Mouse (Mus musculus) midbrain, postnatal 0 days (tissue): ENCODE results near the gene Hes2. TPM values are rescaled to one million over a fixed set of nuclear protein-coding genes. Genes with fewer than 3 reads are reported as not detected.
A peak's percentile ranks its signal among the peaks of the same experiment; 100 is the strongest.

Experiments used
- ATAC-seq: fragments of 200-750 bp; cut with Nextera tagmentation; 2 replicates; pipeline ENCODE4 v1.8.0; 2017; ENCODE audit warnings: moderate number of reproducible peaks, mild to moderate bottlenecking, moderate TSS enrichment, moderate library complexity; ENCODE audit not compliant: low FRiP score
- DNase-seq: peaks from one replicate; pipeline ENCODE4 v3.0.0-alpha.2; 2015; ENCODE audit warnings: low spot score
- H3K27ac ChIP-seq: fragments of 300-500 bp; sonication (generic); 2 replicates; pipeline ENCODE4 v1.5.1; 2014; ENCODE audit warnings: low read depth, mild to moderate bottlenecking, low read length, mixed read lengths
- H3K27me3 ChIP-seq: fragments of 300-500 bp; sonication (generic); 2 replicates; pipeline ENCODE4 v1.6.1; 2014; ENCODE audit warnings: low read length, control low read depth, mixed read lengths; ENCODE audit not compliant: insufficient read depth
- H3K36me3 ChIP-seq: fragments of 300-500 bp; sonication (generic); 2 replicates; pipeline ENCODE4 v1.6.1; 2014; ENCODE audit warnings: low read length, control low read depth, mixed read lengths; ENCODE audit not compliant: insufficient read depth
- H3K4me1 ChIP-seq: fragments of 300-500 bp; sonication (generic); 2 replicates; pipeline ENCODE4 v1.6.1; 2014; ENCODE audit warnings: mild to moderate bottlenecking, control low read depth, antibody characterized with exemption, low read length, mixed read lengths; ENCODE audit not compliant: insufficient read depth
- H3K4me2 ChIP-seq: fragments of 300-500 bp; sonication (generic); 2 replicates; pipeline ENCODE4 v1.6.1; 2014; ENCODE audit warnings: low read depth, mild to moderate bottlenecking, low read length, mixed read lengths; ENCODE audit not compliant: poor library complexity, severe bottlenecking
- H3K4me3 ChIP-seq: fragments of 300-500 bp; sonication (generic); 2 replicates; pipeline ENCODE4 v1.5.1; 2014; ENCODE audit warnings: low read depth, mild to moderate bottlenecking, low read length, moderate library complexity
- H3K9ac ChIP-seq: fragments of 300-500 bp; sonication (generic); replicated peaks from 2 replicates; pipeline ENCODE4 v1.6.1; 2014; ENCODE audit warnings: mild to moderate bottlenecking, low read length, moderate library complexity, mixed read lengths; ENCODE audit not compliant: poor library complexity, severe bottlenecking
- H3K9me3 ChIP-seq: fragments of 300-500 bp; sonication (generic); 2 replicates; pipeline ENCODE4 v1.6.1; 2016; ENCODE audit warnings: low read length, control low read depth
- CTCF ChIP-seq: IDR thresholded peaks from 2 replicates; pipeline ENCODE4 v1.5.1; 2016; ENCODE audit warnings: antibody characterized with exemption, mild to moderate bottlenecking
- WGBS: fragments of 180-500 bp; shearing (Covaris S2); extraction: QIAGEN DNeasy Blood & Tissue Kit; methylation state at CpG from one replicate; pipeline ENCODE4 v1.1.7; 2014; 5-methylcytosine and 5-hydroxymethylcytosine counted together
- polyA plus RNA-seq: library from polyadenylated mRNA; unstranded; fragments of >200 nt; fragmentation: Nextera tagmentation; extraction: Ambion mirVana; gene quantifications from 2 replicates; pipeline ENCODE4 v1.2.1, GENCODE M21; 2015
- total RNA-seq: library from RNA; depleted of rRNA; stranded (reverse); fragments of >200 nt; gene quantifications from 2 replicates; pipeline ENCODE4 v1.2.3, GENCODE M21; 2014

The Hes2 gene
- total and polyA plus RNA-seq, 2 experiments from 2014 or later: not detected

DNA sequence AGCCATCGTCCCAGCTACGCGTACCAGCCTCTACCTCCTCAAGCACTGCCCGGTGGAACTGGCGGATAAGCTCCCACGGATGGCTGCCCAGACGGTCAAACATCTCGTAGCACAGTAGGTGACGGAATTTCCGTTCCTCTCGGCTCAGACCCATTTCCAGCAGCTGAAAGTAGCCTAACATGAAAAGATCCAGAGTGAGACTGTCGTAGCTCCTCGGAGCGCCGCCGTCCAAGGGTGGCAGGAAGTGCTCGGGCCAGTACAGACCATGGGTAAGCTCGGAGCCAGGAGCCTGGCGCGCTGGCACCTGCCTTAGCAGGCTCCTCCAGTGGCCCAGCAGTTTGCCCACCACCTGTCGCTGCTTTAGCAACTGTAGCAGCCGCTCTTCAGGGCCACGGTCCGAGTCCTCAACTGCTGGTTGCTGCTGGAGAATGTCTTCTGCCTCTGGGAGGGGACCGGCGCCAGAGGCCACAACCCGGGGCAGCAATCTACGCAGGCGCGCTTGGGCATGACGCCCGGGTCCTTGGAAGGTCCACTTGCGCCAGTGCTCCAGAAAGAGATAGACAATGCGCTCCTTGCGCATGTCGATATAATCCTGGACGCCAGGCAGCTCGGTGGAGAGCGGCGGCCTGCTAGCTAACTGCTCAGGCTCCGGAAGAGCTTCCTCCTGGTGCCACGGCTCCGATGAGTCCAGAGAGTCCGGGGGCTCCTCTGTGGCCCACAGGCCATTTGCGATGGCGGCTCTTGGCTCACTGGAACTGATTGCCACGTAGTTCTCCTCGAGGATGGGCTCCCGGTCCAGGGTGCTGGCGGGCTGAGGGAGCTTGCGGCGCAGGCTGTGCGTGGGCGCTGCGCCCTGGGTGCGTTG lies 33.3 kb upstream of the Hes2 start:
- 4% methylated on average over 56 of the region's 56 CpGs for WGBS
- H3K4me2 ChIP-seq: peak overlapping the region; percentile 49
- H3K27ac ChIP-seq: no peak overlapping the region
- no peaks in the 10 kb centered on the region for H3K36me3 ChIP-seq
- 0 out of 2 replicates have a peak overlapping the region, but pooled peaks have one; percentile 24 for H3K9ac ChIP-seq
- ATAC-seq: no peak
- TF ChIP-seq CTCF: no peak
- peaks cover 11% of the 10 kb centered on the region; the same call in 1 of the 2 replicates for H3K4me1 ChIP-seq
- no peak for DNase-seq
- peaks cover 92% of the 10 kb centered on the region for H3K27me3 ChIP-seq
- no peaks in the 10 kb centered on the region for H3K9me3 ChIP-seq
- H3K4me3 ChIP-seq: peak overlapping the region; percentile 28

DNA sequence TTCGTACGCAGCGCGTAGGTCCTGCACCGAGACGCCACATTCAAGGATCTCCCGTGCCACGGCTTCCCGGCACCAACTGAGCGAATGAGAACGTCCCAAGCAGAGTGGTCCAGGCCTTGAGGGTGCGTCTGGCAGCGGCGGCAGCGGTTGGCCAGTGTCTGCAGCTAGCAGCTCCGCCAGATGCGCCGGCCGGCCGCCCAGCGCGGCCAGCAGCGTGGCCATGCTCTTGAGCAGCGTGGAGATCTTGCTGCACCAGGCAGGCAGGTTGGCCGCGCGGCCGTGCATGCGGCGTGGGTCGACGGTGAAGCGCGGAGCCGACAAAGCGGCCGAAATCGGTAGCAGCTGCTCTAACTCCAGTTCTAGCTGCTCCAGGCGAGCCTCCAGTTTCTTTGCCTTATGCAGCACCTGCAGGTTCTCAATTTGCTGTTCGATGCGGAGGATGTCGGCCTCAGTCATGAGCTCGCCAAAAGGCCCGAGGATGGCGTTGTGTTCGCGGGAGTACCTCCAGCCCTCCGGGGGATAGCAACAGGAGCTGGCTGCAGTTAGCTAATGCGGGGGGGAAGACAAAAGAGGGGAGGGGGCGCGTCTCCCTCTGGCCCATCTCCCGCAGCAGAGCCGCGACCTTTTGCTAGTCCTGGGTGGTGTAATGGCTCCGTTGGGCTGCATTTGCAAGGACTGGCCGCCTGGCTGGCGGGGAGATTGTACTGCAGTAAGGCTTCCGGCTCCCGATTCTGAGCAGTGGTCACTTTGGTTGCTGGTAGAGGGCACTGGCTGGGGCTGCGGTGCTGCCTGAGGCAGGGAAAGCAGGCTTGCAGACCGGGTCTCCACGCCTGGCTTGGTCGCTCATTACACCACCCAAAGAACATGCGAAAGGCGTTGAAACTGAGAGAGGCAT lies 32.4 kb upstream of the Hes2 start:
- H3K4me1 ChIP-seq: peaks cover 7% of the 10 kb centered on the region; the same call in 1 of the 2 replicates
- H3K4me3 ChIP-seq: peak overlapping the region; percentile 28
- WGBS: 4% methylated on average over 65 of the region's 65 CpGs
- no peaks in the 10 kb centered on the region for H3K9me3 ChIP-seq
- 0 out of 2 replicates have a peak overlapping the region, but pooled peaks have one; percentile 24 for H3K9ac ChIP-seq
- H3K36me3 ChIP-seq: no peaks in the 10 kb centered on the region
- TF ChIP-seq CTCF: 0 out of 2 replicates have a peak, but pooled peaks have one; percentile 3
- H3K4me2 ChIP-seq: peak overlapping the region; percentile 49
- no peak for ATAC-seq
- no peak overlapping the region for H3K27ac ChIP-seq
- DNase-seq: no peak
- H3K27me3 ChIP-seq: peaks cover 93% of the 10 kb centered on the region

DNA sequence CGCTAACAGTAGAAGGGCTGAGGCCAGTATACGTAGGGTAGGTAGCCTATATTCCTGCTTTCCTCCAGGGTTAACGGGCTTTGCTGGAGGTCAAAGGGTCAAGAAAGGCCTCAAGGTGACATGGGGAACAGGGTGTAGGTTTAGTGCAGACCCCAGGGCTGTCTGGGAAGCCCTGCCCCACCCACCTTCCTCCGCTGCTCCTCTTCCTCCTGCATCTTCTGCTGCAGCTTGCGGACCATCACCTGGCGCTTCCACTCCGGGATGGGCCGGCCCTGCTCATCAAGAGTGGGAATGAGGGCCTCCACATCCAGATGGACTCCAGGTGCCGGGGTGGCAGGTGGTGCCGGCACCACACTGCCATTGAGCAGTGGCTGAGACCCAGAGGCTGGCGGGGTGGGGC lies 30.8 kb upstream of the Hes2 start:
- H3K4me2 ChIP-seq: no peak overlapping the region
- H3K9ac ChIP-seq: no peak overlapping the region
- DNase-seq (no peak), ATAC-seq (no peak)
- H3K9me3 ChIP-seq: no peaks in the 10 kb centered on the region
- no peaks in the 10 kb centered on the region for H3K36me3 ChIP-seq
- no peak overlapping the region for H3K4me3 ChIP-seq
- WGBS: 87% methylated on average over 11 of the region's 11 CpGs
- no peak for TF ChIP-seq CTCF
- H3K4me1 ChIP-seq: peaks cover 7% of the 10 kb centered on the region; the same call in 1 of the 2 replicates
- H3K27ac ChIP-seq: no peak overlapping the region
- H3K27me3 ChIP-seq: peaks cover 95% of the 10 kb centered on the region

DNA sequence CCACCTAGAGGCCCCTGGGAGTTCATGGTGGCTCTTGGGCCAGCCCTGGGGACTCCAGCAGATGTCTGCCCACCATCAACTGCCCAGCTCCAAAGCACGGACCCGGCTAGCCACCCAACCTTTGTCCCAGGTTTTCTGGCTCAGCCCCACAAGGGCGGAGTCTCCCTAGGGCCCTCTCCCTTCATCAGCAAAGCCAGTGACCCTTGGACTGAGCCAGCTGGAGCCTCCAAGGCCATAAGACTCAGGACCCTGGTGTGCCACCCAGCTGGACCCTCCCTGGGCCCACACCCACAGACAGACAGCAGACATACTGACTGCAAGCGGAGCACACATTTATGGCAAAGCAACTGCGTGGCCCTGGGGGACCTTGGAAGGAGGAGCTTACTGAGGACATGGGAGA lies 29.9 kb upstream of the Hes2 start:
- peaks cover 7% of the 10 kb centered on the region; the same call in 1 of the 2 replicates for H3K4me1 ChIP-seq
- no peak overlapping the region for H3K4me2 ChIP-seq
- H3K27ac ChIP-seq: no peak overlapping the region
- H3K36me3 ChIP-seq: no peaks in the 10 kb centered on the region
- H3K27me3 ChIP-seq: peaks cover 91% of the 10 kb centered on the region
- no peak overlapping the region for H3K9ac ChIP-seq
- no peak for DNase-seq
- no peak for TF ChIP-seq CTCF
- H3K4me3 ChIP-seq: no peak overlapping the region
- 47% methylated on average over 5 of the region's 5 CpGs for WGBS
- no peak for ATAC-seq
- H3K9me3 ChIP-seq: no peaks in the 10 kb centered on the region

DNA sequence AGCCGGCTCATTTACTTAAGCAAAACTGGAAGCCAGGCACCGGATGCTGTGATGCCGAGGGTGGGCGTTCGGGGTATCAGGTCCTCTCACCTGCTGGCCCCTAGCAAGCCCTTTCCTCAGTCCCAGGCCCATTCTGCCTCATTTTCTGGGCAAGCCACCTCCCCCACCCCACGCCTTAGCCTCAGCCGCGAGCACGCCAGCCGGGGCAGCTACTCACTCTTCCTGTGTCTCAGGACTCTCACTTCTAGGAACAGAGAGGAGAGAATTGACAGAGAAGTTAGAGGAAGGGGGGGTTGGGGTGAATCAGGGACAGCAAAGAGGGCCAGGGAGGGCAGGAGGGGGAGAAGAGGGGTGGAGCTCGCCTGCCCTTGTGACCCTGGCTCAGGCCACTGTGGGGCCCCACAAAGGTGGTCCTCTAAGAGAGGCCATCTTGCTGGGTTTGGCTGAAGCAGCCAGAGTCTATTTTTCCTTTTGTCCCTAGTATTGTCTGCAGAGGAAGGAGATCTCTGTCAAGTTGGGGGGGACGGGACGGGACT lies 29.2 kb upstream of the Hes2 start:
- peaks cover 7% of the 10 kb centered on the region; the same call in 1 of the 2 replicates for H3K4me1 ChIP-seq
- DNase-seq: no peak
- no peak overlapping the region for H3K27ac ChIP-seq
- no peak overlapping the region for H3K9ac ChIP-seq
- no peak overlapping the region for H3K4me2 ChIP-seq
- TF ChIP-seq CTCF: no peak
- H3K36me3 ChIP-seq: no peaks in the 10 kb centered on the region
- peaks cover 91% of the 10 kb centered on the region for H3K27me3 ChIP-seq
- H3K9me3 ChIP-seq: no peaks in the 10 kb centered on the region
- H3K4me3 ChIP-seq: no peak overlapping the region
- no peak for ATAC-seq
- 31% methylated on average over 13 of the region's 13 CpGs for WGBS
